Mouse (Mus musculus) kidney, embryonic 16.5 days (tissue): ENCODE data around the gene Nol10. TPM values are rescaled to one million over a fixed set of nuclear protein-coding genes. Genes with fewer than 3 reads are reported as not detected.

Experiments
- ATAC-seq: fragments of 200-750 bp; cut with Nextera tagmentation; 2 replicates; pipeline ENCODE4 v1.8.0; 2017; ENCODE audit warnings: moderate TSS enrichment; ENCODE audit not compliant: low FRiP score, low TSS enrichment
- H3K27ac ChIP-seq: fragments of 300-500 bp; sonication (generic); 2 replicates; pipeline ENCODE4 v1.5.1; 2014; ENCODE audit warnings: low read length
- H3K27me3 ChIP-seq: fragments of 300-500 bp; sonication (generic); 2 replicates; pipeline ENCODE4 v1.6.1; 2014; ENCODE audit warnings: low read length, control low read depth, mixed read lengths; ENCODE audit not compliant: insufficient read depth
- H3K36me3 ChIP-seq: fragments of 300-500 bp; sonication (generic); 2 replicates; pipeline ENCODE4 v1.6.1; 2014; ENCODE audit warnings: low read length, control low read depth, mixed read lengths; ENCODE audit not compliant: insufficient read depth
- H3K4me1 ChIP-seq: fragments of 300-500 bp; sonication (generic); 2 replicates; pipeline ENCODE4 v1.6.1; 2014; ENCODE audit warnings: low read length, control low read depth, mixed read lengths; ENCODE audit not compliant: insufficient read depth
- H3K4me2 ChIP-seq: fragments of 300-500 bp; sonication (generic); replicated peaks from 2 replicates; pipeline ENCODE4 v1.6.1; 2014; ENCODE audit warnings: low read depth, low read length
- H3K4me3 ChIP-seq: fragments of 300-500 bp; sonication (generic); 2 replicates; pipeline ENCODE4 v1.5.1; 2014; ENCODE audit warnings: mild to moderate bottlenecking, low read length
- H3K9ac ChIP-seq: fragments of 300-500 bp; sonication (generic); replicated peaks from 2 replicates; pipeline ENCODE4 v1.6.1; 2014; ENCODE audit warnings: low read length
- H3K9me3 ChIP-seq: fragments of 300-500 bp; sonication (generic); 2 replicates; pipeline ENCODE4 v1.6.1; 2016; ENCODE audit warnings: low read length, control low read depth
- WGBS: fragments of 180-500 bp; shearing (Covaris S2); extraction: QIAGEN DNeasy Blood & Tissue Kit; methylation state at CpG from one replicate; pipeline ENCODE4 v1.1.7; 2014; 5-methylcytosine and 5-hydroxymethylcytosine counted together
- polyA plus RNA-seq: library from polyadenylated mRNA; unstranded; fragments of >200 nt; fragmentation: Nextera tagmentation; extraction: Ambion mirVana; gene quantifications from 2 replicates; pipeline ENCODE4 v1.2.1, GENCODE M21; 2015

Gene Nol10
- polyA plus RNA-seq, 1 experiment from 2014 or later: 24.4 TPM

DNA sequence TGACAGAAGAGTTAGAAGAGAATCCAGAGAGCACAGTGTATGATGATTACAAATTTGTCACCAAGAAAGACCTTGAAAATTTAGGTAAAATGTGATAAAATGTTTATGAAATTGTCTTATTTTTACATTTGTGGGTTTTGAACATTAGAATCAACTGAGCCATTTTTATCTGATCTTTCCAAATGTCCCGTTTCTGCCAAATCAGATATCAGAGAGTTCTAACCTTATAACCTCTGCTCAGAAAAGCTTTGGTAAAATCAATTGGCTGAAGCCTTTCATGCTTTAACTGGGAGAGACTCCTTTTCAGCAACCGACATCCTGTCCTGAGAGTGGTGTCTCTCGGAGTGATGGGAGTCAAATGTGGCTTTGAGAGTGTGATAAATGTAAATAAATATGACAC, 53.9 kb downstream of the Nol10 start:
- Histone ChIP-seq H3K27me3 (no peaks in the 10 kb centered on the region), H3K4me2 (no peak overlapping the region), H3K4me1 (no peaks in the 10 kb centered on the region), H3K9ac (no peak overlapping the region), H3K27ac (no peak overlapping the region), H3K36me3 (peaks cover 30% of the 10 kb centered on the region; the same call in 1 of the 2 replicates), H3K4me3 (no peak overlapping the region), H3K9me3 (no peaks in the 10 kb centered on the region)
- WGBS: 75% methylated on average over 3 of the region's 3 CpGs
- ATAC-seq: no peak

DNA sequence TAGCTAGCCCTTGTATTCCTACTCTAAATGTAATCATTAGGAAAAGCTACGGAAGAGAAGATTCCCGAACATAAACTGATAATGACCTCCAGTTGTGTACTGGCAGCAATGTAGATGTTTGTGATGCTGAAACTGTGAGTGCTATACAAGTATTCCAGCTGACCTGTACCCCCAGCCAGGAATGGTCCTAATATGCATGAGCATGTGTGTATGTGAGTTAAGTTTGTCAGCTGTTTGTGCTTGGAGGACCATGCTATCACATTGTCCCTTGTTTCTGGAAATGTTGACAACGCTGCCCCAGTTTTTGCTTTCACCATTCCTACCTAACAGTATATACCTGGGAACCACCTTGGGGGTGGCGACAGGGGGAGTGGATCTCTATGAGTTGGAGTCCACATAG, 55.7 kb downstream of the Nol10 start:
- Histone ChIP-seq H3K27me3 (no peaks in the 10 kb centered on the region), H3K36me3 (peaks cover 38% of the 10 kb centered on the region), H3K9me3 (no peaks in the 10 kb centered on the region), H3K9ac (no peak overlapping the region), H3K4me1 (no peaks in the 10 kb centered on the region), H3K27ac (no peak overlapping the region), H3K4me3 (no peak overlapping the region), H3K4me2 (no peak overlapping the region)
- no peak for ATAC-seq
- 94% methylated on average over 4 of the region's 4 CpGs for WGBS

DNA sequence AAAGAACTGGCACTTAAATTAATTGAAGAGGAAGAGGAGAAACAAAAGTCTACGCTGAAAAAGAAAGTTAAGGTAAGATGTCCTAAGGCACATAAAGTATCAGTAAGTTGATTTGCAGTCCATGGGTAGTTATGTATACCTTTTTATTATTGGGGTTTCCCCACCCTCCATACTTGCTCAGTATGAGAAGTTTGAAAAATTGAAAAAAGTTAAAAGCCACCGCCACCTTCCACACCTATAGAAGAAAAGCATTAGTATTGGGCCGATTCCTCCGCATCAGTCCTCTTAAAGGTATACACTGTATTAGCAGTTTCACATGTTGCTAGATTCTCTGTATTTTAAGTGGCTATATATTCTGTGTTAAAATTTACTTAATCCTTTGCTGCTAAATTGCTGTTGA, 58.6 kb downstream of the Nol10 start:
- Histone ChIP-seq H3K9me3 (no peaks in the 10 kb centered on the region), H3K9ac (no peak overlapping the region), H3K4me2 (no peak overlapping the region), H3K27me3 (no peaks in the 10 kb centered on the region), H3K36me3 (peaks cover 36% of the 10 kb centered on the region), H3K4me3 (no peak overlapping the region), H3K27ac (no peak overlapping the region), H3K4me1 (no peaks in the 10 kb centered on the region)
- no peak for ATAC-seq
- 98% methylated on average over 4 of the region's 4 CpGs for WGBS

DNA sequence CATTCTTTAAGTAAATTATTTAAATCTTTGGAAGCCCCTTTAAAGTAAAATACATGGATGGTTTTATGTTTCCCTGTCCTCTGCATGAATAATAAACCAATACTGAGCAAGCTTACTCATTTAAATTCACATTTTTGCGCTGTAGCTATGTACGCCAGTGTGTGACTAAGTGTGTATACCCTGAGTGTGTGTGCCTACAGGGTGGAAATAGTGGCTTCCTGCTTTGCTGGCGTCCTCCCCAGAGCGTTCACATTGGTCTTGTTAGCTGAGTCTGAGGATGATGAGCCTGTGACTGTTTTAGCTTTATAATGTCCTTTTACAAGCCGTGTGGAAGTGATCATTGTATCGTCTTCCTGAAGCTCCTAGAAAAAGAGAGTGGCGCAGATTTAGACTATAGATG, 60.1 kb downstream of the Nol10 start:
- Histone ChIP-seq H3K4me3 (no peak overlapping the region), H3K9ac (no peak overlapping the region), H3K36me3 (peaks cover 27% of the 10 kb centered on the region), H3K4me1 (no peaks in the 10 kb centered on the region), H3K9me3 (no peaks in the 10 kb centered on the region), H3K27ac (no peak overlapping the region), H3K4me2 (no peak overlapping the region), H3K27me3 (no peaks in the 10 kb centered on the region)
- whole genome bisulfite sequencing: 92% methylated on average over 7 of the region's 7 CpGs
- no peak for ATAC-seq

DNA sequence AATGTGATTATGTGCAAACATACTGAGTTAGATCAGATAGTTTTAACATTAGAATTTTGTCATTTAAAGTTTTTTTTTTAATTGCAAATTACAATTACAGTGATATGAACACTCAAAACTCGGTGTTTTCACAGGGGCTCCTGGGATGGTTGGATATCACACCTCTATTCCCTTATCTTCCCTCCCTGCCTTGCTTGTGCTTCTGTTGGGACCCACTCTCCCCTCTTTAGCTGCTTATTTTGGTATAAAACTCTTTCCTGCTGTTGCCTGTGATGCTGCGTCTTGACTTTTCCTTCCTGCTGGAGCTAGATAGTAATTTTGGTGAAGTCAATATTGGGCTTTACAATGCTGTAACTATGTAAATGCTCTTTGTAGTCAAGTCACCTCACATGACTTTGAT, 63.0 kb downstream of the Nol10 start:
- Histone ChIP-seq H3K4me1 (0 out of 2 replicates have a peak, but pooled peaks cover 3% of the 10 kb centered on the region), H3K27ac (no peak overlapping the region), H3K4me2 (no peak overlapping the region), H3K9me3 (no peaks in the 10 kb centered on the region), H3K36me3 (peaks cover 21% of the 10 kb centered on the region), H3K9ac (no peak overlapping the region), H3K27me3 (no peaks in the 10 kb centered on the region), H3K4me3 (no peak overlapping the region)
- WGBS: 92% methylated on average over 2 of the region's 2 CpGs
- no peak for ATAC-seq

DNA sequence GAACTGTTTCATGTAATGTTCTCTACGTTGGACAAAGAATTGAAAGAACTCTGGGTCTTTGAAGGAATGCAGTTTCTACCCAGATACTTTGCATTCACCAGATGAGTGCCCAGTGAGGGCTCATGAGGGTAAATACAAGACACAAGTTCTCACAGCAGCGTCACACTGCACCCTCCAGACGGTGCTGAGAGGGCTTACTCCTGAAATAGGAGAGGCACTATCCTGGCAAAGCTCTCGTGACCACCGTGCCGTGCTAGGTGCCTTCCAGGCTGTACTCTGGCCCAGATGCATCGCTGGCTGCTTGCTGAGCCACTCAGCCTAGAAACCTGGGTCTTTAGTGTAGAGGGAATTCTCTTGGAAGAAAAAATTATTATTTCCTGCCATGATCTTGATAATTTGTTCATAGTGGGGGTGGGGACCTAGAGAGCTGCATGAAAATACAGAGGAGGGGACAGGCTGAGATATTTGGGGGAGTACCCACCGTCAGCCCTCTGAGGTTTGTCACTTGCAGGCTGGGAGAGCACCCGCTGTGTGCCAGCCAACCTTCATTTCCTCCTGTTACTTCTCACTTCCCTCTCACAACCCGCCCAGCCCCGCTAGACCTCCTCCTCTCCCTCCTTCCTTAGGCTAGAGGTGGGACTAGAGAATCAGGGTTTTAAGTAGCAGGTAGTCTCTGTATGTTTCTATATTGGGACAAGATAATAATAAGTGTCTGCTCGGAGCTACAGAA, 63.7 kb downstream of the Nol10 start:
- no peaks in the 10 kb centered on the region for H3K9me3 ChIP-seq
- no peak overlapping the region for H3K4me2 ChIP-seq
- no peaks in the 10 kb centered on the region for H3K27me3 ChIP-seq
- 63% methylated on average over 12 of the region's 12 CpGs for WGBS
- H3K9ac ChIP-seq: no peak overlapping the region
- H3K4me1 ChIP-seq: 0 out of 2 replicates have a peak, but pooled peaks cover 4% of the 10 kb centered on the region
- no peak overlapping the region for H3K4me3 ChIP-seq
- ATAC-seq: no peak
- H3K27ac ChIP-seq: no peak overlapping the region
- H3K36me3 ChIP-seq: peaks cover 24% of the 10 kb centered on the region

DNA sequence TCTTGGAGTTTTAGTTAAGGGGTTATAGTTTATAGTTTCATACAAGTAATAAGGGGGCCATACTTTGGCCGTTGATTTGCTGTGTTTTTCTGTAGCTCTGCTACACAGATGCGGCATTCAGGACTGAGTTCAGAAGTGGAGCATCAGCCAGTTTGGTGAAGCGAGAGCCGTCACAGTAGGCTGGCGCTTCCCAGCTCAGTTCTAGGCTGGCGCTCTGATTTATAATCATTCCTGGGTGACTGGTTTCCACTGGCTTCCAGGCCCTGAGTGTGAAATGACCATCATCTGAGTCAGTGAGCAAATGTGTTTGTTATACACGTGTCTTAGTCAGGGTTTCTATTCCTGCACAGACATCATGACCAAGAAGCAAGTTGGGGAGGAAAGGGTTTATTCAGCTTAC, 66.5 kb downstream of the Nol10 start:
- peak; percentile 67; the same call in 1 of the 2 replicates for ATAC-seq
- no peak overlapping the region for H3K4me2 ChIP-seq
- 67% methylated on average over 7 of the region's 7 CpGs for WGBS
- H3K27ac ChIP-seq: no peak overlapping the region
- no peaks in the 10 kb centered on the region for H3K9me3 ChIP-seq
- H3K27me3 ChIP-seq: no peaks in the 10 kb centered on the region
- H3K4me1 ChIP-seq: 0 out of 2 replicates have a peak, but pooled peaks cover 4% of the 10 kb centered on the region
- H3K36me3 ChIP-seq: peaks cover 30% of the 10 kb centered on the region
- no peak overlapping the region for H3K9ac ChIP-seq
- H3K4me3 ChIP-seq: no peak overlapping the region

DNA sequence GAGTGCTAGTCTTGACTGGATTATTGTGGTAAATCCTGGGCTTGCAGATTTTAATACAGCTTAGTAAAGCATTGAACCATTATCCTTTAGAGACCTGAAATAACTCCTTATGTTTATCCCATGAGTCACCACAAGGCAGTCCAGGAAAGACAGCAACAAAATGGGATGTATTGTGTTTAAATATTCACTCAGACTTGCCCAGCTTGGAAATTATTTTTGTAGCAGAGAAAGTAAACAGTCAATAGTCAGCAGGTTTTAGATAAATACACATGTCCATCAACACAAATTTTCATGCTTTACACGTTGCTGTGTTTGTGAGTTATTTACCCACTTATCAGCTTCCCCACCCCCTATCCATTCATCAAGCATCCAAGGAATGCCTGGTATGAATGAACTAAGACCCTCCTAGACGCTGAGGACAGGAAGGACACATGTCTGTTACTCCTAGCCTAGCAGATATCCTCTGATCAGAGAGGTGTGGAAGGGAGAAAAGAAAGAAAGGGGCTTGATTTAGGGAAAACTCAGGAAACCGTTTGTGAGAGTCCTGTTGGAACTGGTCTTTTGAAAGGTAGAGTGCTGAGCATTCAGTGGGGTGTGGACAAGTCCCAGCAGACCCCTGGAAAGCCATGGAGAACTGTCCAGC, 72.0 kb downstream of the Nol10 start:
- WGBS: 36% methylated on average over 3 of the region's 3 CpGs
- Histone ChIP-seq H3K9me3 (no peaks in the 10 kb centered on the region), H3K4me2 (no peak overlapping the region), H3K4me1 (0 out of 2 replicates have a peak, but pooled peaks cover 4% of the 10 kb centered on the region), H3K27ac (no peak overlapping the region), H3K4me3 (no peak overlapping the region), H3K27me3 (no peaks in the 10 kb centered on the region), H3K36me3 (peaks cover 35% of the 10 kb centered on the region), H3K9ac (no peak overlapping the region)
- ATAC-seq: no peak

DNA sequence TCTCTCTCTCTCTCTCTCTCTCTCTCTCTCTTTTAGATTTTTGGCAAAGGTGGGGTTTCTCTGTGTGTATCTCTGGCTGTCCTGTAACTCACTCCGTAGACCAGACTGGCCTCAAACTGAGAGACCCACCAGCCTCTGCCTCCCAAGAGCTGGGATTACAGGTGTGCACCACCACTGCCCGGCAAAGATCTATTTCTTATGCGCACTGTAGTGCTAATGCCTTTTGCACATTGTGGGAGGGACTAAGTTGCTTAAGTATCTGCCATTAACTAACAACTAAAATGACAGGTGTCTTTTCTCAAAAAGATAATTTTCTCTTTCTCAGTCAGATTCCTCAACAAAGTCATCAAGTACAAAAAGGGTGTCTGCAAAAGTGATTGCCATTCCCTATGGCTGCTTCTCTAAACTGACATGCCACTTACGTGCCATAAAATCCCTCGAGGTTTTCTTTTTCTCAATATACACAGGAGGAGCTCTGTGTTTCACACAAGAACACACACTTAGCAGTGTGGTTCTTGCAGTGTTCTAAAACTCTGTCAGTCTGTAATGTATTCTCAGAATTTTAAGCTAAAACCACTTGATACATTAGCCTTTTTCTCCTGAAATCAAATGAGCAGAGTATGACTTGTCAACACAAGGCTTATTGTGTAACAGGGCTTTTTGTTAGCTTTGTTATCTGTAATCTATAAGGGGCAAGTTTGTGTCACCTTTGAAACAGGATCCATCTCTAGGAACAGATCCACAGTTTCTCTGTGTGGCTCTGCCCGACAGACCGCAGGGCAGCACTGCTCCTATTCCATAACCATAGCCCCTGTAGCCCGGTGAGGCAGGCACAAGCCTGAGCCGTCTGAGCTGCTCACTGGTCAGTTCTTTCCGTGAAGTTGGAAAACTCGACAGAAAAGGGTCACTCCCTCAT, 77.3 kb downstream of the Nol10 start:
- H3K4me2 ChIP-seq: no peak overlapping the region
- no peak overlapping the region for H3K4me3 ChIP-seq
- H3K4me1 ChIP-seq: no peaks in the 10 kb centered on the region
- H3K9me3 ChIP-seq: no peaks in the 10 kb centered on the region
- WGBS: 70% methylated on average over 11 of the region's 11 CpGs
- H3K9ac ChIP-seq: no peak overlapping the region
- ATAC-seq: no peak
- H3K27me3 ChIP-seq: no peaks in the 10 kb centered on the region
- peaks cover 25% of the 10 kb centered on the region for H3K36me3 ChIP-seq
- H3K27ac ChIP-seq: no peak overlapping the region
